Mouse (Mus musculus): ENCODE measurements around the gene Fgf18. TPM values are rescaled to one million over a fixed set of nuclear protein-coding genes. Genes with fewer than 3 reads are reported as not detected.
A peak's percentile ranks its signal among the peaks of the same experiment; 100 is the strongest.

Fgf18 gene
- polyA plus RNA-seq, 1 experiment from 2014 or later = 10.9 TPM

DNA sequence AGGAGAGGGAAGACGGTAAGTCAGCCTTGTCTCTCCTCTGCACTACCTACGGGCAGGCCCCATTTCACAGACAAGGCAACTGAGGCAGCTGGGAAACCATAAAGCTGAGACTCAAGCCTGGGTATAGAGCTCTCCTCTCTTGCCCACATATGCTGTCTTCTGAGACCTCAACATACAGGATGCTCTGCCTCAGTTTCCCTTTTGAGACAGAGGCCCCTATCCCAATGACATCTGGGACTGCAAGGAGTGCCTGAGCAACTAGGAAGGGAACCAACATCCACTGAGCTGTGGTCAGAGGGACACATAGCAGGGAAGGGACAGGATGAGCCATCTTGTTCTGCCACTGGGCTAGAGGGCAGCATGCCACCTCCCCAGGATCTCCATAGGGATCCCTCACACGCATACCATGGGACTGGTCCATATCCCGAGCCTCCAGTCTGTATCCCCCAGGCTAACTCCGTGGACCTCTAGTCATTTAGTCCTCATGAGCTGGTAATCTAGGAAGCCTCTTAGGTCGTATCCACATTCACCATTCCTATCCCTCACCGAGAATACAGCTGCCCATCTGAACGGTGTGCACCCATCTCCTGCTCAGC is 12.7 kb downstream of the Fgf18 start:
- no peak for TF ChIP-seq CTCF (IDR thresholded peaks at IDR 0.05; ENCODE audit: low read depth)
- DNase-seq (no peak), ATAC-seq (ENCODE audit: insufficient read depth) (no peak)
- no peak overlapping the region for H3K4me2 ChIP-seq
- H3K9me3 ChIP-seq (ENCODE audit: low read depth, low read length) = no peaks in the 10 kb centered on the region
- H3K27ac ChIP-seq (ENCODE audit: low read depth) = no peak overlapping the region
- H3K4me3 ChIP-seq (ENCODE audit: low read depth, low read length) = no peak overlapping the region
- H3K27me3 ChIP-seq (ENCODE audit: insufficient read depth, low read length) = no peaks in the 10 kb centered on the region
- no peaks in the 10 kb centered on the region for H3K4me1 ChIP-seq (ENCODE audit: insufficient read depth)
- H3K9ac ChIP-seq = no peak overlapping the region
- 84% methylated on average over 8 of the region's 8 CpGs for WGBS
- H3K36me3 ChIP-seq (ENCODE audit: insufficient read depth) = no peaks in the 10 kb centered on the region

DNA sequence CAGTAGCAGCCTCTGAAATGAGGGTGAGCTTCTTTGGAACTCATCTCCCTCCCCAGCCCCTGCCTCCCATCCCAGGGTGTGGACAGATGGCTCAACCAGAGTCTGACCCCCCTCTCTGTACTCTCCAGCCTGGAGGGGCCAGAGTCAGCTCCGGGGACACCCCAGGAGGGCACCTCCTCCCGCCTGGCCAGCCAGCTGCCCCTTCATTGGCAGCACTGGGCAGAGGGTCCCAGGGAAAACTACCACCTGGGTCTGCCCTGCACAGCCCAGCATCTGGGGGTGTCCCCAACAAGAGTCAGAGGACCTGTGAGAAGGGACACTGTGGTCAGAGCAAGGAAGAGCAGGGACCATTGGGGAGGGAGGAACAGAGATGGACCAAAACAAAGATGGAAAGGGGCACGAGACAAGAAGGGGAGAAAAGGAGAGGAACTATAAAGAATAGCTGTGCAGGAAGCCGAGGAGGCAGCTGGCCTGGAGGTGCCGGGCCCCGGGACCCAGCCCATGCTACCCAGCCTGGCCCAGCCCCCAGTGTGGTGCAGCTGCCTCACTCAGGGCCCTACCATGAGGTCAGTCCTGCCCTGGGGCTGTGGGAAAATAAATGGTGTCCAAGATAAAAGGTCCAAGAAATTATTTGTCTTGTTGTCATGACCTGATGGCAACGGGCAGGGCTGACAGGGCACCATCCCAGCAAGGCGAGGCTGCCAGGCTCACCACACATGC is 14.4 kb downstream of the Fgf18 start:
- no peak overlapping the region for H3K4me2 ChIP-seq
- no peaks in the 10 kb centered on the region for H3K9me3 ChIP-seq (ENCODE audit: low read depth, low read length)
- no peak overlapping the region for H3K4me3 ChIP-seq (ENCODE audit: low read depth, low read length)
- ATAC-seq (ENCODE audit: insufficient read depth) (no peak), DNase-seq (no peak)
- no peaks in the 10 kb centered on the region for H3K36me3 ChIP-seq (ENCODE audit: insufficient read depth)
- no peak for TF ChIP-seq CTCF (IDR thresholded peaks at IDR 0.05; ENCODE audit: low read depth)
- no peaks in the 10 kb centered on the region for H3K27me3 ChIP-seq (ENCODE audit: insufficient read depth, low read length)
- no peaks in the 10 kb centered on the region for H3K4me1 ChIP-seq (ENCODE audit: insufficient read depth)
- no peak overlapping the region for H3K9ac ChIP-seq
- no peak overlapping the region for H3K27ac ChIP-seq (ENCODE audit: low read depth)
- WGBS = 40% methylated on average over 8 of the region's 8 CpGs

DNA sequence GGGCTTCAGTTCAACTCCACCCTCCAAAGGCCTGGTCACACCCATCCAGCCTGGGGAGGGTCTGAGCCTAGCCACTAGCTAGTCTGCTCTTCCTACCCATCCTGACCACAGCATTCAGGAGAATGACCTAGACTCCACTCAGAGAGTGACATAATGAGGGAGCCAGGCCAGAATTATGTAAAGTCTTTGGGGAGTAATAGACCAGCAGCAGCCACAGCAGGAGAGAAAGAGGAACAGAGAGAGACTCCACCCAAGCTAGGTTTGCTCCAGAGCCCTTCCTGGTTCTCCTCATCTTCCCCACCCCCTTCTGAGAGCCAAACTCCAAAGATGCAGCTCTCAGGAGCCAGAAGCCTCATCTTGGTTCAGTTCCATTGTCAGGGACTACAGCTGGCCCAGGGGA is 20.1 kb downstream of the Fgf18 start:
- H3K4me2 ChIP-seq = no peak overlapping the region
- no peak overlapping the region for H3K4me3 ChIP-seq (ENCODE audit: low read depth, low read length)
- 0 out of 2 replicates have a peak, but pooled peaks cover 3% of the 10 kb centered on the region for H3K27me3 ChIP-seq (ENCODE audit: insufficient read depth, low read length)
- no peak for ATAC-seq (ENCODE audit: insufficient read depth)
- H3K9ac ChIP-seq = no peak overlapping the region
- H3K9me3 ChIP-seq (ENCODE audit: low read depth, low read length) = no peaks in the 10 kb centered on the region
- no peak overlapping the region for H3K27ac ChIP-seq (ENCODE audit: low read depth)
- H3K4me1 ChIP-seq (ENCODE audit: insufficient read depth) = peaks cover 6% of the 10 kb centered on the region; the same call in 1 of the 2 replicates
- TF ChIP-seq CTCF (IDR thresholded peaks at IDR 0.05; ENCODE audit: low read depth) = no peak
- H3K36me3 ChIP-seq (ENCODE audit: insufficient read depth) = no peaks in the 10 kb centered on the region
- DNase-seq = no peak

DNA sequence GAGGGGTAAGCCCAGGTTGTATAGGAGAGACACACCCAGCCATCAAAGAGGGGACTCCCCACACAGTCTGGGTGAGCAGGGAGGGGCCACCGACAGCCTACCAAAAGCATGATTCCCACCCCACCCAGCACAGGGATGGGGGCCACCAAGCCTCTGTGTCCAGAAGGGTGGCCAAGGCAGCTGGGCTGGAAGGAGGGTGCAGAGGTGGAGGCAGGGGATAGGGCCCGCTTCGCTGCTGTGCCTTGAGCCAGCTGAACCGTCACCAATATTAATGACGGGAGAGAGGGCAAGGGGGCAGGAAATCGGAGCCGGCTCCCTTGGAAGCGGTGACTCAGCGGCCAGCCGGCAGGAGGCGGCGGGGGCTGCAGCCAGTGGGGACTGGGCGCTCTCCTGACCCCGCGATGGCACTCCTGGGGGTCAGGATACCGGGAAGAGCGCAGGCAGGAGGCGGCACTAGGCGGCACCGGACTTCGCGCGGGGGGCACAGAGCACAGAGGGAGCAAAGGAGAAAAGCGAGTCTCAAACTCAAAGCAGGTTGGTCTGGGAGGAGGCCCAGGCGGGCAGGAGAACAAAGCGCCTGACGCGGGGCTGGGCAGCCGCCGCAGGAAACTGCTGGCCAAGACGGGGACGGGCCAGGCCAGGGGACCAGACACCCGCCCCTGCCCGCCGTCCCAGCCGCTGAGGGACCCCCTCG is 24.5 kb downstream of the Fgf18 start:
- Histone ChIP-seq H3K27ac (ENCODE audit: low read depth) (no peak overlapping the region), H3K36me3 (ENCODE audit: insufficient read depth) (no peaks in the 10 kb centered on the region), H3K27me3 (ENCODE audit: insufficient read depth, low read length) (0 out of 2 replicates have a peak, but pooled peaks cover 3% of the 10 kb centered on the region), H3K4me3 (ENCODE audit: low read depth, low read length) (peak overlapping the region; percentile 28), H3K9me3 (ENCODE audit: low read depth, low read length) (no peaks in the 10 kb centered on the region), H3K9ac (peak overlapping the region; percentile 40), H3K4me2 (peak overlapping the region; percentile 67), H3K4me1 (ENCODE audit: insufficient read depth) (peaks cover 6% of the 10 kb centered on the region; the same call in 1 of the 2 replicates)
- TF ChIP-seq CTCF (IDR thresholded peaks at IDR 0.05; ENCODE audit: low read depth) = peak; percentile 29; the same call in 1 of the 2 replicates
- ATAC-seq (ENCODE audit: insufficient read depth) (peak; percentile 75), DNase-seq (peak; percentile 69)
- WGBS = 3% methylated on average over 37 of the region's 37 CpGs

DNA sequence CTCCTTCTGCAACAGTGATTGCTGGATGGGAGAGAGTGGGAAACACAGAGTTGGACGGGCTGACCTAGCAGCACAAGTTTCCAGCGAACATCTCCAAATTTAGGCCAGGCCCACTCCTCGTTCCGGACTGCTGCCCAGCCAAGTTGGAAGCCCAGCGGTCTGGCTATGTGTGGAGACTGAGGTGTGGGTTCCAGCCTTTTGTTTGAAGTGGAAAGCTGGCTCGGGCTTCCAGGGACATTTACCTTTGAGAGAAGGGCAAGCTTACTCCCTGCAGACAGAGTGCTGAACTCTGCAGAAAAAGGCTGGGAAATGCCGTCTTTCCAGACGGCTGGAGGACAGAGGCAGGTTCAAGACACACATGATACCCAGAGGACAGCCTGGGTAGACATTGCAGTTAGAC is 27.6 kb downstream of the Fgf18 start:
- H3K9ac ChIP-seq = no peak overlapping the region
- WGBS = 66% methylated on average over 8 of the region's 8 CpGs
- no peaks in the 10 kb centered on the region for H3K36me3 ChIP-seq (ENCODE audit: insufficient read depth)
- H3K9me3 ChIP-seq (ENCODE audit: low read depth, low read length) = no peaks in the 10 kb centered on the region
- H3K27ac ChIP-seq (ENCODE audit: low read depth) = no peak overlapping the region
- 0 out of 2 replicates have a peak, but pooled peaks cover 3% of the 10 kb centered on the region for H3K27me3 ChIP-seq (ENCODE audit: insufficient read depth, low read length)
- DNase-seq = no peak
- no peak for ATAC-seq (ENCODE audit: insufficient read depth)
- no peak overlapping the region for H3K4me3 ChIP-seq (ENCODE audit: low read depth, low read length)
- no peak for TF ChIP-seq CTCF (IDR thresholded peaks at IDR 0.05; ENCODE audit: low read depth)
- peaks cover 6% of the 10 kb centered on the region; the same call in 1 of the 2 replicates for H3K4me1 ChIP-seq (ENCODE audit: insufficient read depth)
- no peak overlapping the region for H3K4me2 ChIP-seq

DNA sequence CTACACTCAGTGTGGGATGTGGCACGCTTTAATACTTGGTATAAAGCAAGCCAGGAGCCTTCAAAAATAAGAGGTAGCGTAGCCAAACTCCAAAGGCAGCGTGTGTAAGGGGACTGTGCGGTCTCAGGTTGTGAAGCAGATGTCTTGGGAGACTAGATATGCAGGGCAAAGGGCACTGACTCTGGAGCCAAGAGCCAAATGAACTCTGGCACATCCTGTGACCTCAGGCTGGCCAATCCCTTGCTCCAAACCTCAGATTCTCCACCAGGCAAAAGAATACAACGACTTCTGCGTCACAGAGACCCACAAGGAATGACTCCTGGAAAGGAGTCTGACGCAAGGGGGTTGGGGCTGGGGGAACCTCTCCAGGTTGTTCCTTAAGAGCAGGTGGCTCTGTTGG is 28.1 kb downstream of the Fgf18 start:
- Histone ChIP-seq H3K4me2 (no peak overlapping the region), H3K9me3 (ENCODE audit: low read depth, low read length) (no peaks in the 10 kb centered on the region), H3K9ac (no peak overlapping the region), H3K4me3 (ENCODE audit: low read depth, low read length) (no peak overlapping the region), H3K36me3 (ENCODE audit: insufficient read depth) (no peaks in the 10 kb centered on the region), H3K4me1 (ENCODE audit: insufficient read depth) (peaks cover 6% of the 10 kb centered on the region; the same call in 1 of the 2 replicates), H3K27me3 (ENCODE audit: insufficient read depth, low read length) (0 out of 2 replicates have a peak, but pooled peaks cover 3% of the 10 kb centered on the region), H3K27ac (ENCODE audit: low read depth) (no peak overlapping the region)
- TF ChIP-seq CTCF (IDR thresholded peaks at IDR 0.05; ENCODE audit: low read depth) = no peak
- no peak for ATAC-seq (ENCODE audit: insufficient read depth)
- 71% methylated on average over 7 of the region's 7 CpGs for WGBS
- DNase-seq = no peak

DNA sequence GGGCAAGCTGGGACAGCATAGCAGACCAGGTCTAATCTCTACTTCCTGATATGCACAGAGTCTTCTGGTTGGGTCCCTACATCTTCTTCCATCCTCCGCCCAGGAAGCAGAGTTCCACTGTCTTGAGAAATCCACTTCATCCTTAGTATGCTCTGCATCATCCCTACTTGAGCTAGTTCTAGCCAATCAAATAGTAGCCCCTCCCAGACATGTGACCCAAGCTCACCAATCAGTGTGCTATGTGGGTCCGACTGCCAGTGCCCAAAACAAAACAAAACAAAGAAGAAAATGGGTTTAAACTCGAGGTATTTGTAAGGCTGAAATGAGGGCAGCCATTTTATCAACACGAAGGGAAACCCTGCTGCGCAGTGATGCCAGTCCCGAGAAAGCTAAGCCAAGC is 28.7 kb downstream of the Fgf18 start:
- DNase-seq (no peak), ATAC-seq (ENCODE audit: insufficient read depth) (no peak)
- Histone ChIP-seq H3K4me2 (no peak overlapping the region), H3K27me3 (ENCODE audit: insufficient read depth, low read length) (0 out of 2 replicates have a peak, but pooled peaks cover 3% of the 10 kb centered on the region), H3K9ac (no peak overlapping the region), H3K4me1 (ENCODE audit: insufficient read depth) (peaks cover 6% of the 10 kb centered on the region; the same call in 1 of the 2 replicates), H3K36me3 (ENCODE audit: insufficient read depth) (no peaks in the 10 kb centered on the region), H3K27ac (ENCODE audit: low read depth) (no peak overlapping the region), H3K4me3 (ENCODE audit: low read depth, low read length) (no peak overlapping the region), H3K9me3 (ENCODE audit: low read depth, low read length) (no peaks in the 10 kb centered on the region)
- 67% methylated on average over 6 of the region's 6 CpGs for WGBS
- no peak for TF ChIP-seq CTCF (IDR thresholded peaks at IDR 0.05; ENCODE audit: low read depth)

All from lung, embryonic 14.5 days (tissue).